Mouse (Mus musculus) cortical plate, adult 2 months (tissue): Measurements from ENCODE around the gene Pxk.

Experiments
- CTCF ChIP-seq: fragments of 200-500 bp; IDR thresholded peaks from 2 replicates; pipeline ENCODE4 v1.5.1; 2011; ENCODE audit warnings: mild to moderate bottlenecking, control low read depth, low read length; ENCODE audit not compliant: insufficient read depth; ENCODE audit errors: extremely low read depth
- POLR2A ChIP-seq: fragments of 200-500 bp; IDR thresholded peaks from 2 replicates; pipeline ENCODE4 v1.6.1; 2011; ENCODE audit warnings: mild to moderate bottlenecking, low read length, control low read depth; ENCODE audit not compliant: insufficient read depth; ENCODE audit errors: extremely low read depth

DNA sequence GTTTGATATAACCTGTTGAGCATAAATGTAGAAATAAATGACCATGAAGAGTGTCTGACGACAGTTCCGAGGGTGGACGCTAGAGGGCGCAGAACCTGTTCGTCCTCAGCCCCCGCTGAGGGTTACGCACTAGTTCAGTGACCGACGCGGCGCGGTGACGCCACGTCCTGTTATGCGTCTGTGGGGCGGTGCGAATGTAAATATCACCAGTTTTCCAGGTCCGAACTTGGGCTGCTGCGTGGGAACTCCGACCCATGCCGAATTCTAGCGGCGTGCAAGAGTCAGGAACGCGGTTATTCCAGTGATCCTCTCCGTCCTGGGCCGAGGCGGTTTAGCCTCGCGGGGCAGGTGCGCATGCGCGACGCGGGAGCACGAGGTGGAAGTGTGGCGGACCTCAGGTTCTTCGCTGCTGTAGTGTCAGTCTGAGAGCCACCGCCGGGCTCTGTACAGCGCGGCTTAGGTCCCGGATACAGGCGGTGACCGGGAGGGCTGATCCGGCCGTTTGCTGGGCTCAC is 17.8 kb upstream of the Pxk start, which contains the start of gene Rpp14:
- peak; percentile 57 for TF ChIP-seq POLR2A
- peak; percentile 97 for TF ChIP-seq CTCF
